Mouse (Mus musculus): ENCODE data around the gene Zfp260. TPM values are rescaled to one million over a fixed set of nuclear protein-coding genes. Genes with fewer than 3 reads are reported as not detected.

Zfp260 gene
- total RNA-seq, 2 experiments from 2014 or later: 64.8 to 65.3 TPM

DNA sequence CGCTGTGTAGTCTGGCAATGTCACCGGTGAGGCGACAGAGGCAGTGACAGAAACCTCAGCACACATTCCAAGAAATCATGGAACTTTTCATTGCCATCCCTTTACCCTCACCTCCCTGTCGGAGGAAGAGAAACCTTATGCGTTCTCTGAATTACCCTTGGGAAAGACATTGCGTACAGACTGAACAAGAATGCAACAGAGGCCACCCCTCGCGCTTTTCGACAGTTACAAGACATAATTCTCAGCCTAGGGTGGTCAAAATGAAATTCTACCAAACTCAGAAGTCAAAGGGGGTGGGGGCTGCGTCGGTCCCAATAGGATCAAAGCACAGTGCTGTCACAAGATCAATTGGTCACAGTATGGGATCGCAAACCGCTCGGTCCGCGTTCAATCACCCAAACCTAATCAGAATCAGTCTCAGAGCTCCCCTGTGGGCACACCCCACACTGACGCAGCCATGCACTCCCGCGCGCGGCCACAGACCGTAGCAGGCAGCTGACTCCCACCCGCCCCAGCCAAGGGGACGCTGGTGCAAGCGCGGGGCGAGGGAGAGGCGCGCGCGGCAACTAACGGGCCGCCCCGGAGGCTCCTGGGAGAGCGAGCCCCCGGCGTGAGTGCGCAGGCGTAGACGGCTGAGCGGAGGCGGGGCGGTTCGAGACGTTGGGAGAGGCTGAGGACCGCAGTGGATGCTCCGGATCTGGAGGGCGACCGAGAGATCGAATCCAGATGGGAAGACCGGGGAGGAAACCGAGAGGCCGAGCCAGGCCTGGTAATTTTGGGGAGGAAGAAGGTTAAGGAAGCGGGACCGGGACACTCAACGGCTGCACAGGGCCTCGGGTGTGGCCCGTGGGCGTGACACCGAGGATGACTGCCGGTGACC lies 27.0 kb downstream of the Zfp260 start, which contains the start of gene Zfp382:
Zfp382 (plus strand) TSS at position 635 of the 880 bp plus-strand sequence.
- intact Hi-C loops (cut with DNase I): no loop called here

DNA sequence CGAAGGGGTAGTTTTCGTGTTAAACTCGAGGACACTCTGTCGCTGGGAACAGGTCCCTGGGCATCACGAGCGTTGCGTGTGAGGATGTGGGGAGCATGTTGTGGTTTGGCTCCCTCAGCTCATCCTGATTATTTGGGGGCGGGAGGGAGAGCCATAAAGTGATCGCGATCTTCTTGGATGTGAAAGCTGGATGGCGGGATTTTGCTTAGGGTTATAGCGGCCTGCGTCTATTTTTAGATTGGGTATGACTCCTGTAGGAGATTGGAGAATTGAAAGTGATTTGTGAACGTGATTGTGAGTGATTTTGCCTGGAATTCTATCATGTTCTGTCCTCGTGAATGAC lies 27.6 kb downstream of the Zfp260 start:
- no peak for DNase-seq
- intact Hi-C loops (cut with DNase I): no loop called here

More for the DNA sequence above, 27.0 kb downstream of the Zfp260 start, which contains the start of gene Zfp382:
- DNase-seq: peak; percentile 94

DNA sequence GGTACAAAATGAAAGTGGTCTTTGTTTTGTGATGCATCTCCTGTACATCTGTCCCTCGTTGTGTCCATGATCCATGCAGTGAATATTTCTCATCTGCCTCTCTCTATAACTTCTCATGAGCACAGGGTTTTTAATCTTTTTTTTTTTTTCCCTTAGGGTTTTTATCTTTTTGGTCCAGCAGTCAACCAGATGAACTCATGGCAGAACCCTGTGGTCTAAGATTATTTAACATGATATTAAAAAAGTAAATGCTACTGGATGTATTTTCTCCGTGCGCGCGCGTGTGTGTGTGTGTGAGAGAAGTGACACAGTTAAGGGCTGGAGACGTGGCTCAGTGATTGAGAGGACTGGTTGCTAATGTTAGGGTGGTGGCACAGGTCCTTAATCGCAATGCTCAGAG lies 35.3 kb downstream of the Zfp260 start:
- no peak for DNase-seq
- intact Hi-C loops (cut with DNase I): no loop called here

DNA sequence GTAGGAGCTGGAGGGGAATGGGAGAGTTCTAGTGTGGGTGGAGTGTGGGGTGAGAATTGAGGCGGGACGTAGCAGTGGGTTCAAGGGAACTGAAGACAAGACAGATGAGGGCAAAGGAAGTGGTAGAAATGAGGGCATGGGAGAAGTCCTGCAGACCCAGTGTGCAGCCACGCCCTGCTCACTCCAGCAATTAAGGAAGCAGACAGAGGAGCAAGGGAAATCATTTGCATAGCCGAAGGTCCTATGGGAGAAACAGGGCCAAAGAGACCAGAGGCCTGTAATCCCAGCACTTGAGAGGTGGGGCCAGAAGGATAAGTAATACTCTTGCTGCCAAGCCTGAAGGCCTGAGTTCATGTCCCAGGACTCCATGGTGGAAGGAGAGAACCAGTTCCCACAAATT lies 37.8 kb downstream of the Zfp260 start:
- intact Hi-C loops (cut with DNase I): no loop called here

DNA sequence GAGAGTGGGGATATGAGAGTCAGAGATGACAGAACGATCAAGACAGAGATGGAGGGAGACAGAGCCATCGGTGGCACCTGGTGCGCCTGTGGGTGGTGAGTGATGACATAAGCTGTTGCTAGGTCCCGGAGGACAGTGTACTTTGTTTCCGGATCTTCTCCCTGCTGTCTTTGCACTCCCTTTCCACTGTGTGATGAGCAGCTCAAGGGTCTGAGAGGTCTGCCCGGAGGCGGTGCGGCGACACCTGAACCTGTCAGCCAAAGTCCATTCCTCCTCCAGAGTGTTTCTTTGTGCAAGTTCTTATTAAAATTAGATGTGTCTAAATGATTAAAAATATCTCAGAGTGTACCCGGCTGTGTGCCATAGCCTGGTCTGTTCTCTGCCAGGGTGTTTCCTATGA lies 42.2 kb downstream of the Zfp260 start:
- no peak for DNase-seq
- intact Hi-C loops (cut with DNase I): no loop called here

More for the DNA sequence above, 37.8 kb downstream of the Zfp260 start:
- DNase-seq: no peak

DNA sequence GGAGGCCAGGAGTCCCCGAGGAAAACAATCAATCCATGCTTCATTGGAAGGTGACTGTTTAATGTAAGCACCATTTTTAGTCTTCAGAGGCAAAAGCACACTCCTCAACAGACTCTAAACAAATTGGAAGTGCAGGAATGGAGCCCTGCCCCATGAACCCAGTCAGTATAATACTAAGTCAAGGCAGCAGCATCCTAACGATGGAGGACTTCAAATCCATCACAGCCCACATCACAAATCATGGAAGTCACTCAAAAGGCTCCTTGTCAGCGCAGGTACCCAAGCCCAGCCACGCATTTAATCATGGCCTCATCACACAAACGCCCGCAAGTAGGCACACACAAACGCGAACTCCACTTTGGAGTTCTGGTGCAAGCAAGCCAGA lies 48.6 kb downstream of the Zfp260 start:
- DNase-seq: no peak
- intact Hi-C loops (cut with DNase I): no loop called here

DNA sequence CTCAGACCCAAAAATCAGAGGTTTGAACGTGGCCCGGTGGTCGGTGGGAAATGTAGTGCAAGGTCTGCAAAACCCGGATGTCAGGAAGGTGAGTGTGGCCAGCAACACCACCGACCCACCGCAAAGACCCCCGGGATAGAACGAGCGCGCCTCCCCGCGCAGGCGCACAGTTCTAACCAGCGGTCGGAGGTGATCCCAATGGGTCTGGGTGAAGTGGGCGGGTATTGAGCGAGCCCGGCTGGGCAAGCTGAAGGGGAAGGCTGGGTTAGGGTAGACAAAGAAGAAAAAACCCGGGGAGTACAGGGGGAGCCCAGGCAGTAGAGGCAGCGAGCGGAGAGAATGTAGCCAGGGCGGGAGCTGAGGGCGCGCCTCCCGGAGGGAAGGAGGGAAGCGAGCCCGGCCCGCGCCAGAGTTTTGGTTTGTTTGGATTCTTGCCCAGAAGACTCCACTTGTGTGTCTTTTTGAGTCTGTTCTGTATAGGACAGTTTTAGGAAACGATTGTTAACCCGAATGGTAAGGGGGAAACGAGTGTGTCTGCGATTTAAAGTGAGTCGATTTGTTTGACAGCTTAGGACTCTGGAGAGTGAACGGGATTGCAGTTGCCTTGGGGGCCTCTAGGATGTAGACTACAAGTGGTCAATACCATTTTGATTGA lies 49.1 kb downstream of the Zfp260 start:
- DNase-seq: peak; percentile 94
- intact Hi-C loops (cut with DNase I): no loop called here

DNA sequence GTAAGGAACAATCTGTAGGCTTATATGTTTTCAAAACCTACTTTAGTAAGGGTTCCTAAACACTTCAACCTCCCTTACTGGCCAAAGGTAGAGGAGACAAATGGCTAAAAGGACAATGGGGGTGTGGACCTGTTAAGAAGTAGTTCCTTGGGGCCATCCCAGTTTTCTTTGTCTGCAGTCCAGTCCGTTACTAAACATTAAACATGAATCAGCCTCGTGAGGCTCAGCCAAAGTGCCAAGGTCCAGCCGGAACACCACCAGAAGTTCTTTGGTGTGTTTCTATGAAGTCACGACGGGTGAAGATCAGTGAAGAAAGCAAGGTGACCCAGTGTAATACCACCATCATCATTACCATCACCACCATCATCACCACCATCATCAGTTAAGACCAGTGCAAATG lies 52.4 kb downstream of the Zfp260 start:
- intact Hi-C loops (cut with DNase I): no loop called here
- no peak for DNase-seq

DNA sequence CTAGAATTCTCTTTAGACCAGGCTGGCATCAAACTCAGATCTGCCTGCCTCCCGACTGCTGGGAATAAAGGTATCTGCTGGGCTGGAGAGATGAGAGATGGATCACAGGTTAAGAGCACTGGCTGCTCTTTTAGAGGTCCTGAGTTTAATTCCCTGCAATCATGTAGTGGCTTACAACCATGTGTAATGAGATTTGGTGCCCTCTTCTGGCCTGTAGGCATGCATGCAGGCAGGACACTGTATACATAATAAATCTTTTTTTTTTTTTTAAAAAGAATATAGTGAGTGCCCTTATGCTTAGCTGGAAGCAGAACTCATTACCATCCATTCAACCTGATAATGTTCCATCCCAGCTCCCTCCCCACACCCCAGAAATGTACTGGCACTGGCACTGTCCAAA lies 59.5 kb downstream of the Zfp260 start:
- intact Hi-C loops (cut with DNase I): no loop called here

DNA sequence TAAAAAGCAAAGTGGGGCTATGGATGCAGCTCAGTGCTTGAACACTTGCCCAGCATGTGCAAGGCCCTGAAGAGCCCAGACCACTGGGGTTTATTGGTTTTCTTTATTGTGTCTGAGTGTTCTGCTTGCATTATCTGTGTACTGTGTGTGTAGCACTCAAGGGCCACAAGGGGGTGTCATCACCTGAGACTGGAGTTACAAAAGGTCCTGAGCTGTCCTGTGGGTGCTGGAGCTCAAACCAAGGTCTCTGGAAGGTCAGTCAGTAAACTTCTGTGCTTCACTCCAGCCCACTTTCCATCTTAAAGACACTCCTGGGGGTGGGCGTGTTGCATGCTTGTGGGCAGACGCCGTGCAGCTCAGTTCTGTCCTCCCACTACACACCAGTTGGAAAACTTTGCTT lies 60.9 kb downstream of the Zfp260 start:
- intact Hi-C loops (cut with DNase I): no loop called here
- no peak for DNase-seq

More for the DNA sequence above, 59.5 kb downstream of the Zfp260 start:
- DNase-seq: no peak

Small RNA genes within 50 kb of the gene (microRNA-seq; reads per million reads assigned to microRNA genes)
- not detected for gene Gm23368

Other genes starting within 250 kb of the Zfp260 start
- 10 to 100 TPM; 17.7 to 19.5 TPM for gene Zfp940, start 241.1 kb upstream of the Zfp260 start, total RNA-seq (2021)
- 10 to 100 TPM; 16.2 to 18.6 TPM for gene Zfp420, start 234.8 kb upstream of the Zfp260 start, total RNA-seq (2021)
- 10 to 100 TPM; 19.5 to 22.5 TPM for gene Zfp27, start 188.2 kb upstream of the Zfp260 start, total RNA-seq (2021)
- gene Zfp383, start 186.6 kb upstream of the Zfp260 start, total RNA-seq (2021): 10 to 100 TPM in 1 of 2 experiments, 1 to 10 TPM in 1; 9.9 to 10.7 TPM
- gene Zfp74, start 140.7 kb upstream of the Zfp260 start, total RNA-seq (2021): 10 to 100 TPM; 25.4 to 28.2 TPM
- gene Zfp568, start 110.8 kb upstream of the Zfp260 start, total RNA-seq (2021): 1 to 10 TPM; 5.1 to 5.4 TPM
- 10 to 100 TPM; 10.9 to 11.5 TPM for gene Zfp14, start 43.4 kb upstream of the Zfp260 start, total RNA-seq (2021)
- 1 to 10 TPM; 4.6 to 8.5 TPM for gene Zfp82, start 21.9 kb upstream of the Zfp260 start, total RNA-seq (2021)
- 1 to 10 TPM in 1 of 2 experiments, not detected in 1; 1.9 TPM for gene Gm26920, start 4.4 kb upstream of the Zfp260 start, total RNA-seq (2021)
- gene Zfp566, start 4.2 kb upstream of the Zfp260 start, total RNA-seq (2021): 10 to 100 TPM; 12.9 to 17.3 TPM
- 10 to 100 TPM; 33.0 to 33.9 TPM for gene Zfp382, start 27.2 kb downstream of the Zfp260 start, total RNA-seq (2021)
- gene Zfp146, start 75.0 kb downstream of the Zfp260 start, total RNA-seq (2021): 10 to 100 TPM; 66.8 to 68.1 TPM
- gene Cox7a1, start 89.4 kb downstream of the Zfp260 start, total RNA-seq (2021): 1 to 10 TPM; 1.5 to 2.0 TPM
- 100 to 1,000 TPM; 193 to 198 TPM for gene Capns1, start 104.0 kb downstream of the Zfp260 start, total RNA-seq (2021)
- 10 to 100 TPM; 94.9 to 96.9 TPM for gene Polr2i, start 137.2 kb downstream of the Zfp260 start, total RNA-seq (2021)
- 100 to 1,000 TPM; 229 to 238 TPM for gene Tbcb, start 137.5 kb downstream of the Zfp260 start, total RNA-seq (2021)
- gene Ovol3, start 140.9 kb downstream of the Zfp260 start, total RNA-seq (2021): not detected
- under 1 TPM; 0.40 to 0.54 TPM for gene Thap8, start 185.3 kb downstream of the Zfp260 start, total RNA-seq (2021)
- 1 to 10 TPM; 5.0 to 5.5 TPM for gene Wdr62, start 185.6 kb downstream of the Zfp260 start, total RNA-seq (2021)
- gene Clip3, start 197.0 kb downstream of the Zfp260 start, total RNA-seq (2021): 100 to 1,000 TPM; 403 to 414 TPM
- 10 to 100 TPM; 42.0 to 44.2 TPM for gene Alkbh6, start 213.9 kb downstream of the Zfp260 start, total RNA-seq (2021)
- 1 to 10 TPM; 6.9 to 8.3 TPM for gene Syne4, start 220.0 kb downstream of the Zfp260 start, total RNA-seq (2021)
- gene E130208F15Rik, start 227.0 kb downstream of the Zfp260 start, total RNA-seq (2021): under 1 TPM; 0.58 to 0.66 TPM
- 1 to 10 TPM; 7.1 to 7.4 TPM for gene Sdhaf1, start 229.1 kb downstream of the Zfp260 start, total RNA-seq (2021)